Mouse (Mus musculus) embryonic facial prominence, embryonic 14.5 days (tissue): ENCODE measurements around the gene Hist1h4m. TPM values are rescaled to one million over a fixed set of nuclear protein-coding genes. Genes with fewer than 3 reads are reported as not detected.
A peak's percentile ranks its signal among the peaks of the same experiment; 100 is the strongest.
"Not testable (repeated sequence)": the region's sequence is repeated elsewhere in the genome, so short reads cannot be mapped to it uniquely, and the experiment has no call there.

Source experiments
- ATAC-seq: fragments of 200-750 bp; cut with Nextera tagmentation; 2 replicates; pipeline ENCODE4 v1.8.0; 2017; ENCODE audit warnings: low read depth, moderate number of reproducible peaks, moderate TSS enrichment
- DNase-seq: peaks from one replicate; pipeline ENCODE4 v3.0.0-alpha.2; 2015; ENCODE audit warnings: low spot score
- H3K27ac ChIP-seq: fragments of 300-500 bp; sonication (generic); replicated peaks from 2 replicates; pipeline ENCODE4 v1.5.1; 2014; ENCODE audit warnings: low read depth, mild to moderate bottlenecking, low read length, moderate library complexity
- H3K27me3 ChIP-seq: fragments of 300-500 bp; sonication (generic); replicated peaks from 2 replicates; pipeline ENCODE4 v1.6.1; 2014; ENCODE audit warnings: low read length; ENCODE audit not compliant: control insufficient read depth, insufficient read depth
- H3K36me3 ChIP-seq: fragments of 300-500 bp; sonication (generic); 2 replicates; pipeline ENCODE4 v1.6.1; 2014; ENCODE audit warnings: low read length, mixed read lengths; ENCODE audit not compliant: control insufficient read depth, insufficient read depth
- H3K4me1 ChIP-seq: fragments of 300-500 bp; sonication (generic); 2 replicates; pipeline ENCODE4 v1.6.1; 2014; ENCODE audit warnings: antibody characterized with exemption, low read length; ENCODE audit not compliant: control insufficient read depth, insufficient read depth
- H3K4me2 ChIP-seq: fragments of 300-500 bp; sonication (generic); 2 replicates; pipeline ENCODE4 v1.6.1; 2014; ENCODE audit warnings: low read depth, mild to moderate bottlenecking, low read length, moderate library complexity, mixed read lengths
- H3K4me3 ChIP-seq: fragments of 300-500 bp; sonication (generic); 2 replicates; pipeline ENCODE4 v1.5.1; 2014; ENCODE audit warnings: low read depth, mild to moderate bottlenecking, low read length
- H3K9ac ChIP-seq: fragments of 300-500 bp; sonication (generic); 2 replicates; pipeline ENCODE4 v1.6.1; 2014; ENCODE audit warnings: low read depth, mild to moderate bottlenecking, low read length, moderate library complexity, mixed read lengths
- H3K9me3 ChIP-seq: fragments of 300-500 bp; sonication (generic); 2 replicates; pipeline ENCODE4 v1.6.1; 2016; ENCODE audit warnings: low read length; ENCODE audit not compliant: control insufficient read depth
- WGBS: fragments of 180-500 bp; shearing (Covaris S2); extraction: QIAGEN DNeasy Blood & Tissue Kit; methylation state at CpG from one replicate; pipeline ENCODE4 v1.1.7; 2014; 5-methylcytosine and 5-hydroxymethylcytosine counted together
- polyA plus RNA-seq: library from polyadenylated mRNA; unstranded; fragments of >200 nt; fragmentation: Nextera tagmentation; extraction: Ambion mirVana; gene quantifications from 2 replicates; pipeline ENCODE4 v1.2.1, GENCODE M21; 2014

Hist1h4m gene
- polyA plus RNA-seq, result not detected in 2 replicates

- ATAC-seq, result peak; percentile 59
- H3K9ac ChIP-seq, H3K4me1 ChIP-seq, H3K27ac ChIP-seq, H3K27me3 ChIP-seq, H3K36me3 ChIP-seq, DNase-seq, H3K9me3 ChIP-seq: not testable (repeated sequence)
- Histone ChIP-seq H3K4me2 (peak within 1 kb of the TSS; percentile 45), H3K4me3 (0 out of 2 replicates have a peak within 1 kb of the TSS, but pooled peaks have one; percentile 17)
- no CpG with 5 or more reads among the region's 24 CpGs for WGBS
These were observed at the start of gene Hist1h4m for GRCm38 (mm10) chr13:21811539-21811938. Gene Hist1h4m (plus strand): TSS chr13:21811746.

- Histone ChIP-seq H3K27ac (peak overlapping the region; percentile 97), H3K9me3 (no peaks in the 10 kb centered on the region), H3K36me3 (no peaks in the 10 kb centered on the region), H3K4me2 (peak overlapping the region; percentile 91), H3K27me3 (no peaks in the 10 kb centered on the region), H3K4me1 (peaks cover 22% of the 10 kb centered on the region), H3K9ac (peak overlapping the region; percentile 87), H3K4me3 (peak overlapping the region; percentile 58)
- peak; percentile 91 for ATAC-seq
- DNase-seq, result peak; percentile 98
- 4% methylated on average over 31 of the region's 33 CpGs for WGBS
These were observed 32.5 kb upstream of the Hist1h4m start for GRCm38 (mm10) chr13:21778814-21779766.

GRCm38 (mm10) chr13:21779767-21780731 lies 31.5 kb upstream of the Hist1h4m start, which contains the start of gene Hist1h1b:
Gene Hist1h1b (minus strand): TSS chr13:21780625.
- H3K4me2 ChIP-seq, result peak within 1 kb of the TSS; percentile 91
- ATAC-seq (peak; percentile 48), DNase-seq (peak; percentile 92)
- H3K27me3 ChIP-seq, result no peaks in the 10 kb centered on the region
- H3K4me1 ChIP-seq, result peaks cover 27% of the 10 kb centered on the region
- peak within 1 kb of the TSS; percentile 58 for H3K4me3 ChIP-seq
- peak within 1 kb of the TSS; percentile 87 for H3K9ac ChIP-seq
- no peaks in the 10 kb centered on the region for H3K36me3 ChIP-seq
- WGBS, result under 1% methylated on average over 44 of the region's 44 CpGs
- peak within 1 kb of the TSS; percentile 97 for H3K27ac ChIP-seq
- H3K9me3 ChIP-seq, result no peaks in the 10 kb centered on the region

- H3K4me1 ChIP-seq, result peaks cover 31% of the 10 kb centered on the region
- peak overlapping the region; percentile 87 for H3K9ac ChIP-seq
- H3K4me2 ChIP-seq, result peak overlapping the region; percentile 91
- no peaks in the 10 kb centered on the region for H3K9me3 ChIP-seq
- peak overlapping the region; percentile 58 for H3K4me3 ChIP-seq
- H3K27ac ChIP-seq, result peak overlapping the region; percentile 97
- H3K36me3 ChIP-seq, result no peaks in the 10 kb centered on the region
- WGBS, result 41% methylated on average over 6 of the region's 6 CpGs
- no peaks in the 10 kb centered on the region for H3K27me3 ChIP-seq
- DNase-seq (no peak), ATAC-seq (no peak)
These were observed 30.5 kb upstream of the Hist1h4m start for GRCm38 (mm10) chr13:21781021-21781555.

GRCm38 (mm10) chr13:21781639-21782038 lies 29.9 kb upstream of the Hist1h4m start:
- H3K4me3 ChIP-seq, result no peak overlapping the region
- 87% methylated on average over 1 of the region's 1 CpGs for WGBS

GRCm38 (mm10) chr13:21782361-21783254 lies 28.9 kb upstream of the Hist1h4m start:
- Histone ChIP-seq H3K27ac (peak overlapping the region; percentile 90), H3K4me1 (peaks cover 34% of the 10 kb centered on the region), H3K9ac (peak overlapping the region; percentile 71), H3K4me2 (peak overlapping the region; percentile 60), H3K4me3 (peak overlapping the region; percentile 44)
- H3K36me3 ChIP-seq, ATAC-seq, H3K9me3 ChIP-seq, H3K27me3 ChIP-seq: not testable (repeated sequence)
- peak; percentile 85 for DNase-seq
- under 1% methylated on average over 10 of the region's 35 CpGs for WGBS

More at GRCm38 (mm10) chr13:21781639-21782038, 29.9 kb upstream of the Hist1h4m start:
- ATAC-seq (no peak), DNase-seq (no peak)
- H3K27ac ChIP-seq, result peak overlapping the region; percentile 97; the same call in 1 of the 2 replicates
- H3K4me2 ChIP-seq, result peak overlapping the region; percentile 7; the same call in 1 of the 2 replicates
- no peak overlapping the region for H3K9ac ChIP-seq
- peaks cover 34% of the 10 kb centered on the region for H3K4me1 ChIP-seq
- H3K36me3 ChIP-seq, result no peaks in the 10 kb centered on the region
- H3K27me3 ChIP-seq, result no peaks in the 10 kb centered on the region
- H3K9me3 ChIP-seq, result no peaks in the 10 kb centered on the region

- H3K9ac ChIP-seq, result peak within 1 kb of the TSS; percentile 71
- peaks cover 34% of the 10 kb centered on the region for H3K4me1 ChIP-seq
- no peaks in the 10 kb centered on the region for H3K9me3 ChIP-seq
- no peaks in the 10 kb centered on the region for H3K27me3 ChIP-seq
- ATAC-seq, result peak; percentile 70
- H3K4me3 ChIP-seq, result peak within 1 kb of the TSS; percentile 44
- peak within 1 kb of the TSS; percentile 90 for H3K27ac ChIP-seq
- H3K4me2 ChIP-seq, result peak within 1 kb of the TSS; percentile 60
- DNase-seq, result peak; percentile 97
- under 1% methylated on average over 13 of the region's 20 CpGs for WGBS
- no peaks in the 10 kb centered on the region for H3K36me3 ChIP-seq
These were observed 28.3 kb upstream of the Hist1h4m start, which contains the start of gene Hist1h3i for GRCm38 (mm10) chr13:21783255-21783617. Gene Hist1h3i (minus strand): TSS chr13:21783370.
